Mouse (Mus musculus) adrenal gland, adult (tissue): ENCODE data around the gene Ptk6.
A peak's percentile ranks its signal among the peaks of the same experiment; 100 is the strongest.

ENCODE experiments used
- DNase-seq, 2 experiments: peaks; one replicate each; pipeline ENCODE4 v3.0.0; 2022 to 2023; ENCODE audit warnings: low spot score in 1 of 2; ENCODE audit not compliant: inconsistent age in 2 of 2

The Ptk6 gene

GRCm38 (mm10) chr2:181166469-181166868 lies 36.1 kb downstream of the Ptk6 start:
- no peak for DNase-seq

DNA sequence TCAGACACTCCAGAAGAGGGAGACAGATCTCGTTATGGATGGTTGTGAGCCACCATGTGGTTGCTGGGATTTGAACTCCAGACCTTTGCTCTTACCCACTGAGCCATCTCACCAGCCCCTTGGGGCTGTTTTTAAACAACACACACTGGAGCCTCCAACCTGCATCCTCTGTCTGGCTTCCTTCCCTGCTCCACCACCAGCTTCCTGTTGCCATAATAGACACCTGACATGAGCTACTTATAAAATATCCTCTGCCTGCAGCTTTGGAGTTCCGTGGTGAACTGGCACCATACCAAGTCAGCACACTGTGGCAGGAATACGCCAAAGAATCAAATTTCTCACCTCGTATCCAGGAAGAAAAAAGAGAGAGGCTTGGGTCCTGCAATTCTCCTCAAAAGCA lies 41.8 kb downstream of the Ptk6 start:
- DNase-seq = no peak

DNA sequence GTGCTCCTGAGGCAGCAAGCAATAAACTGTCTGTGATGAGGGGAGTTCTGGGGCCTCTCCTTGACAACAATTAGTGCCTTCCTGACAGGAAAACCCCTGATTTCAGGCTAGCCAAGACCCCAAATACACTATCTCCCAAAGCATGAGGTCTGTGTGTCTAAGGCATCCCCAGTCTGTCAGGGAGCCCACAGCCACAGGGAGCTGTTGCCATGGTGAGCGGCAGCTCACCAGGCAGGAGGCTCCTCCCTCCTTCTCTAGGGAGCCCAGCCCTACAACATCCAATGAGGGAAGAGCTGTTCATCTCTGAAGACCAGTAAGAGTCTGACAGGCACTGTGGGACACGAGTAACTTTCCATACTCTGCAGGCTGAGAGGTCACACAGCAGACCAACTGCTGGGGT lies 42.8 kb downstream of the Ptk6 start:
- peak in 1 of 2 experiments; percentile 41 for DNase-seq

- no peak for DNase-seq
Measured at GRCm38 (mm10) chr2:181159091-181159514, 43.5 kb downstream of the Ptk6 start.

- peak in 1 of 2 experiments; percentile 70 for DNase-seq
Measured at GRCm38 (mm10) chr2:181158471-181158870, 44.1 kb downstream of the Ptk6 start.

GRCm38 (mm10) chr2:181157716-181158302 lies 44.8 kb downstream of the Ptk6 start:
- peak in 1 of 2 experiments; percentile 54 for DNase-seq

- DNase-seq = no peak
Measured at GRCm38 (mm10) chr2:181157180-181157579, 45.4 kb downstream of the Ptk6 start.

GRCm38 (mm10) chr2:181156248-181157121 lies 46.1 kb downstream of the Ptk6 start, which contains the start of gene Eef1a2:
Eef1a2 (minus strand) TSS chr2:181157014.
- peak in 1 of 2 experiments; percentile 63 for DNase-seq

DNA sequence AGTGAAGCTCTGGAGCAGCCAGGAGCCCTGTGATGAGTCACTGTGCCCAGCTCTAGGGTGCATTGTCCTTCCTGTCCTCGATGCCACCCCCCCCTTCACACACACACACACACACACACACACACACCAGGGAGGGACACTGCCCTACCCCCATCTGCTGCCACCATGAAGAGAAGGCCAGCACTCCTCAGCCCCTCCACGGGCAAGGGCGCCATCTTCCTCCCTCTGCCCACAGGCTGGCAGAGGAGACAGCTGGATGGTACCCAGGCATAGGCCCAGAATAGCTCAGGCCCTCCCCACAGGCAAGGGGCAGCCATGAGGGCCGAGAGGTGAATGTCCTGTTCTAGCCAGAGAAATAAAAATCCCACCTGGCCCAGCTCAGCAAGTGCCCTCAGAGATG lies 46.8 kb downstream of the Ptk6 start:
- peak in 1 of 2 experiments; percentile 64 for DNase-seq

DNA sequence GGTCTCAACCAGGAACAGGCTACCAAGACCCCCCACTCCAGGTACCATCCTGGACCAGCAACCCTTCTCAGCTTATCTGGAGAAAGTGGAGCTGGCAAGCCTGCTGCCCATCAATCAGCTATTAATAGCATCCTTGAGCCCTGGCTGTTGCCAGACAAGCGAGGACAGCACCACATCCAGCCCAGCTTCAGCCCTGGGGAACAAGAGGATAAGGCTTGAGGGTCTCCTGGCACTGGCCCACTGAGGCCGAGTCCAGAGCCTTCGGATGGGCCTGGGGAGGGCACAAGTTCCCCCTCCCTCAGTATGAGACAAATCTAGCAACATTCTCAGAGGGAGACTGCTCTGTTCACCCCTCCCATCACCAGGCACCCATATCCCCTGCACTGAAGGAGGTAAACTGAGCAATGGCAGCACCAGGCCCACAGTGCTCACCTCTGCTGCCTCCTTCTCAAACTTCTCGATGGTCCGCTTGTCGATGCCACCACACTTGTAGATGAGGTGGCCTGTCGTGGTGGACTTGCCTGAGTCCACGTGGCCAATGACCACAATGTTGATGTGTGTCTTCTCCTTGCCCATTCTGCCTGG lies 47.7 kb downstream of the Ptk6 start:
- DNase-seq = peak in 1 of 2 experiments; percentile 70

GRCm38 (mm10) chr2:181154361-181154760 lies 48.2 kb downstream of the Ptk6 start:
- DNase-seq = no peak

DNA sequence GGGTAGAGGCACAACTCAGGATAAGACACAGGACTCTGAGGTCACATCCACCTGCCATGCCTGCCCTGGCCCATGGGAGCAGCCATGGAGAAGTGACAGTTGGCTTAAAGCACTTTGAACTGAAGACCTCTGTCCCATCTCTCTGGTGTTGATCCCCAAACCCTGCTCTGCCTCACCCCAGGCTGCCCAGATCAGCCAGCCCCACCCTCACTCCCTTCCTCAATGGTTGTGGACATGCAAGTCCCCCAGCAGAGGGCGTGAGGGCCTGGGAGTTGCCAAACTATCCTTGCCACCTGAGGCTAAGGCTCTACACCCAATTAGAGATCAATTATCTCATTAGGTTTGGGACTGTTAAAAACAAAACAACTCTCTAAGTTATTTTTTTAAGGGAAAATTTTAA lies 48.8 kb downstream of the Ptk6 start:
- DNase-seq = peak in 1 of 2 experiments; percentile 50

GRCm38 (mm10) chr2:181153131-181153530 lies 49.5 kb downstream of the Ptk6 start:
- DNase-seq = no peak

GRCm38 (mm10) chr2:181152701-181153100 lies 49.9 kb downstream of the Ptk6 start:
- no peak for DNase-seq

- DNase-seq = no peak
Measured at GRCm38 (mm10) chr2:181150281-181150680, 52.3 kb downstream of the Ptk6 start.

- DNase-seq = peak in 1 of 2 experiments; percentile 32
Measured at GRCm38 (mm10) chr2:181148318-181148955, 54.2 kb downstream of the Ptk6 start.

- DNase-seq = peak in 1 of 2 experiments; percentile 60
Measured at GRCm38 (mm10) chr2:181147546-181148317, 54.9 kb downstream of the Ptk6 start.

- peak in 1 of 2 experiments; percentile 28 for DNase-seq
Measured at GRCm38 (mm10) chr2:181146976-181147545, 55.5 kb downstream of the Ptk6 start.

DNA sequence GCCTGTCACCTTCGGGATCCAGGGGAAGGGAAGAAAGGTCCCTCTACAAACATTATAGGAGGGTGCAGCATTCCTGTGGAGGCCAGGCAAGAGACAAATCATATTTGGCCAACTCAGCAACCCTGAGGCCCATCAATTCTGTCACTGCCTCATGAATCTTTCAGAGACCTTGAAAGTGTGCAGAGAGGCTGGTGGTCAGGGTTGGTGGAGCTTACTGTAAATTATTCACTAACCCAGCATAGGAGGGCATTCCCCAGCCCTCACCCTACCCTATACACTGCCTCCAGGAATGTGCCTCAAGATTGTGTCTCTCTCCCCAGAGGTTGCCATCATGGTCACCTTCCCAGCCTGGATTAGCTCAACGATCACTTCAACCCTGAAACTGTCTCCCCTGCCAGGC lies 57.9 kb downstream of the Ptk6 start:
- DNase-seq = peak in 1 of 2 experiments; percentile 66
